Mouse (Mus musculus): Measurements from ENCODE around the gene Ccdc157.

GRCm38 (mm10) chr11:4207655-4208054 lies 47.6 kb upstream of the Ccdc157 start:
- TF ChIP-seq CTCF (IDR thresholded peaks at IDR 0.05; ENCODE audit: borderline replicate concordance, extremely low read depth, insufficient read depth, insufficient read length): no peak
- TF ChIP-seq POLR2A (IDR thresholded peaks at IDR 0.05; ENCODE audit: borderline replicate concordance, extremely low read depth, insufficient read depth, insufficient read length, poor library complexity, severe bottlenecking): no peak

Data from brain, embryonic 14.5 days (tissue).